Mouse (Mus musculus) megakaryocyte, adult 5-6 weeks (primary cell): ENCODE results near the gene Tlx2. TPM values are rescaled to one million over a fixed set of nuclear protein-coding genes. Genes with fewer than 3 reads are reported as not detected.

Experiments used
- ATAC-seq: 2 replicates; pipeline ENCODE4 v1.8.0; 2016; ENCODE audit warnings: mild to moderate bottlenecking, inconsistent platforms; ENCODE audit not compliant: poor library complexity, severe bottlenecking
- total RNA-seq, 2 experiments: library from RNA; stranded (forward) in 1 of 2; stranded (reverse) in 1 of 2; fragments of 153-499, 151-499 nt in 1 of 2; fragments of 221-1000, 200-1000 nt in 1 of 2; gene quantifications; 2 replicates each; pipeline versions ENCODE4 v1.2.3 to v1.2.4; 2015 to 2017

Tlx2 gene
- total RNA-seq (2015): not detected in 2 replicates
- total RNA-seq (2017): not detected in 2 replicates

DNA sequence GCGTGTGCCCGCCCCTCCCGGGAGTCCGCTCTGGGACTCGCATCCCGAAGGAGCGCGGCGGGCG is at the start of gene Tlx2:
Tlx2 (minus strand) TSS at position 47 of the 64 bp plus-strand sequence.
- ATAC-seq: no peak

GRCm38 (mm10) chr6:83119734-83120051 is 49.6 kb upstream of the Tlx2 start:
- ATAC-seq: no peak

- ATAC-seq: no peak
Measured at GRCm38 (mm10) chr6:83118825-83119733, 49.0 kb upstream of the Tlx2 start.

GRCm38 (mm10) chr6:83118369-83118768 is 48.3 kb upstream of the Tlx2 start:
- no peak for ATAC-seq

- no peak for ATAC-seq
Measured at GRCm38 (mm10) chr6:83117616-83118015, 47.5 kb upstream of the Tlx2 start.

DNA sequence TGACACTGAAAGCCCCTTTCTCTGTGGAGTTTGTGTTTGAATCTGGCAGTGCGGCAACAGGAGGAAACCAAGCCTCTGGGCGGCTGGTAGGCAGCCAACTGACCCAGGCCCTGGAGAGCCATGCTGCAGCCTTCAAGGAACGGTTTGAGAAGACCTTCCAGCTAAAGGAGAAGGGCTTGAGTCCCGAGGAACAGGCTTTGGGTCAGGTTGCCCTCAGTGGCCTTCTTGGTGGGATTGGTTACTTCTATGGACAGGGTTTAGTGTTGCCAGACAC is 47.0 kb upstream of the Tlx2 start:
- ATAC-seq: no peak

GRCm38 (mm10) chr6:83116373-83117164 is 46.5 kb upstream of the Tlx2 start:
- ATAC-seq: no peak

DNA sequence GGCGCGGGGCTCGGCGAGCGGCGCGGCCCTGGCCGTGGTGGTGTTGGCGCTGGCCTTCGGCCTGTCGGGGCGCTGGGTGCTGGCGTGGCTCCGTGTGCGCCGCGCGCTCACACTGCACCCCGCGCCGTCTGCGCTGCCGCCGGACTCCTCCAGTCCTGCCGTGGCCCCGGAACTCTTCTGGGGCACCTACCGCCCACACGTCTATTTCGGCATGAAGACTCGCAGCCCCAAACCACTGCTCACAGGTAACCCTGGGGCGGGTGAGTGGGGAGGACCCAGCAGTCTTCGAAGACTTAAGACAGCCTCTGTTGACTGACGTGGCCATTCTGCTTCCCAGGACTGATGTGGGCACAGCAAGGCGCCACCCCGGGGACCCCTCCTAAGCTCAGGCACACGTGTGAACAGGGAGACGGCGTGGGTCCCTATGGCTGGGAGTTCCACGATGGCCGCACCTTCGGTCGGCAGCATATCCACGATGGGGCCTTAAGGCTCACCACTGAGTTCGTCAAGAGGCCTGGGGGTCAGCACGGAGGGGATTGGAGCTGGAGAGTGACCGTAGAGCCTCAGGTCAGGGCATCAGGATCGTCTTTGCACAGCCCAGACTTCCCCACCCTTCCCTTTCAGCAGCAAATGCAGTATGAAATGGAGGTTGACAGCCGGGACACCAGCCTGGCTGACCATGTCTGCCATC is 45.7 kb upstream of the Tlx2 start:
- peak; percentile 21 for ATAC-seq

- peak; percentile 98 for ATAC-seq
Measured at GRCm38 (mm10) chr6:83115011-83115671, 45.0 kb upstream of the Tlx2 start, which contains the start of gene Mogs. TSS of gene Mogs (plus strand) at chr6:83115496.

DNA sequence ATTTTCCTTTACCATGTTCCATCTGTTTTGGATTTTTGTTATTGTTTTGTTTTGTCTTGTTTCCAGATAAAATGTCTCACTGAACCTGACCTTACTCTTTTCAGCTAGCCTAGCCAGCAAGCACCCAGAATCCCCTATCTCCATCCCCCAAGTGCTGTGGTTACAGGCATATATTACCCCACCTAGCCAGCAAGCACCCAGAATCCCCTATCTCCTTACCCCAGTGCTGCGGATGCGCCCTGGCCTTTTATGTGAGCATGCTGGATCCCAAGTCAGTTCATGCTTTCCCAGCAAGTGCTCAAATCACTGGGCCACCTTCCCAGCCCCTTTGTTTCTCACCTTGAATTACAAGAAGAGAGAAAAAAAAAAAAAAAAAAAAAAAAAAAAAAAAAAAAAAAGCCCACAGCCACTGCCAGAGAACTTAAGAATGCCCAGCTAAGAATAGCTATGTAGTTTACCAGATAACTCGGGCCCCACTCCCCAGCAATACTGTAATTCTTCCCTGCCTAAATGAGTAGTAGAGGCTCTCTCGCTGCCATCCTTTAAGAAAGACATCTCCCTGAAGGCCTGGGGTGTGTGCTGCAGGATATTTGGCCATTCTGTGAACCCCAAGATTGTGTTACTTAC is 41.5 kb upstream of the Tlx2 start:
- ATAC-seq: no peak

DNA sequence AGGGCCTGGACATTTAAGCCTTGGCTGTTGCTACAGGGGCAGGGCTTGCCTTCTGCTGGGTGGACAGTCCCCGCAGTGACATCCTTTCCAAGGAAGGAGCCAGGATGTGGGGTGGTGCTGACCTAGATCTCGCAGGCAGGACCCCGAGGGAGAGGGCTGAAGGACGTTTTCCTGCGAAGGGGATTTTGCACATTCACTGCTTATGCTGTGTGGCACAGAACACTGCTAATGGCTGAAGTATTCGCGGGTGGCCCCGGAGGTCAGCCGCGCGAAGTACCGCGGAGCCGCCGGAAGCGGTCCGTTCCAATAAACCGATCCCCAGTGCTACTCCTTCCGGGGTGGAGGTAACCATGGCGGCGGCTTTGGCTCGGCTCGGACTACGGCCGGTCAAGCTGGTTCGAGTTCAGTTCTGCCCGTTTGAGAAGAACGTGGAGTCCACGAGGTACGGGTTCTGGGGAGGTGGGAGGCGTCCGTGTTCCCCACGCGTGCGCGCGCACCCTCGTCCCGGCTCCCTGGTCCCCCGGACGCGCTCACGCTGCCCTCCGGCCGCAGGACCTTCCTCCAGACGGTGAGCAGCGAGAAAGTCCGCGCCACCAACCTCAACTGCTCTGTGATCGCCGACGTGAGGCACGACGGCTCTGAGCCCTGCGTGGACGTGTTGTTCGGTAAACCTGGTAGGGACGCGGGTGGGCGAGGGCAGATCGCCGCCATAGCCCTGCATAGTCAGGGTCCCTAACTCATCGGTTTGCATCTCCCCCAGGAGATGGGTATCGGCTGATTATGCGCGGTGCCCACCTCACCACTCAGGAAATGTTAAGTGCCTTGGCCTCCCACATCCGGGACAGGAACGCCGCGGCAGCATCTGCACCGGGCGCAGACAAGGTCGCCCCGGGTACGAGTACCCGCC is 38.9 kb upstream of the Tlx2 start, which contains the start of gene Mrpl53:
Mrpl53 (plus strand) TSS at position 279 of the 907 bp plus-strand sequence.
- peak; percentile 91 for ATAC-seq

- ATAC-seq: peak; percentile 75
Measured at GRCm38 (mm10) chr6:83107566-83108400, 37.7 kb upstream of the Tlx2 start.

DNA sequence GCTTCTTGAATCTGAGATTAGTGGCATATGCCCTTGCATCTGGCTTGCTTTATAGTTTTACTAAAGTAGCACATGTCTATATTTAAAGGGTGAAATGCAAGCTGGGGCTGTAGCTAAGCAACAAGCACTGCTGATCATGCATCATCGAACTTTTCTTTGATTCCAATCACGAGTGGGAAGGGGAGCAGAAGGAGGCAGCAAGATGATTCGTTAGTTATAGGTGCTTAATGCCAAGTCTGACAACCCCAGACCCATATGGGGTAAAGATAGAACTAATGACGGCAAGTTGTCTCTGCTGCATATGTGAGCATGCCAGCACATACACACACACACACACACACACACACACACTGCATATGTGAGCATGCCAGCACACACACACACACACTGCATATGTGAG is 34.1 kb upstream of the Tlx2 start:
- ATAC-seq: no peak

GRCm38 (mm10) chr6:83103130-83103650 is 33.1 kb upstream of the Tlx2 start:
- ATAC-seq: no peak

- peak; percentile 77 for ATAC-seq
Measured at GRCm38 (mm10) chr6:83101688-83102556, 31.8 kb upstream of the Tlx2 start.

DNA sequence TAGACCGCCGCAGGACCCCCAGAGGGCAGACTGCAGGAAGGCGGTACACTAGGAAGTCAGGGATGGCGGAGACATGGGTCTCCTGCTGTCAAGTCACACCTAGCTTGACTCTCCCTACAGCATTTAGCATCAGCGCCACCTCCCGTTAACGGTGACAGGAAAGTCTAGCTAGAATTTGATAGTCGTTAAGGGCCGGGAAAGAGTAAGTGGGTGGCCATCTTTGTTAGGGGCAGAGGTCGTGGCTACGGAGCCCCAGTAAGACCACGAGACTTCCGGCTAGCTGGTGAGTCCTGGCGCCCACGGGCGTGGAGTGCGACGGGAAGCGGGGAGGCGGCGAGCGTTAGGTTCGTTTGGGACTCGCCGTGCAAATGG is 31.2 kb upstream of the Tlx2 start, which contains the start of the genes Ccdc142 and Gm42688:
Ccdc142 (plus strand) TSS at position 286 of the 372 bp plus-strand sequence.
Gm42688 (plus strand) TSS at position 302 of the 372 bp plus-strand sequence.
- peak; percentile 88 for ATAC-seq

DNA sequence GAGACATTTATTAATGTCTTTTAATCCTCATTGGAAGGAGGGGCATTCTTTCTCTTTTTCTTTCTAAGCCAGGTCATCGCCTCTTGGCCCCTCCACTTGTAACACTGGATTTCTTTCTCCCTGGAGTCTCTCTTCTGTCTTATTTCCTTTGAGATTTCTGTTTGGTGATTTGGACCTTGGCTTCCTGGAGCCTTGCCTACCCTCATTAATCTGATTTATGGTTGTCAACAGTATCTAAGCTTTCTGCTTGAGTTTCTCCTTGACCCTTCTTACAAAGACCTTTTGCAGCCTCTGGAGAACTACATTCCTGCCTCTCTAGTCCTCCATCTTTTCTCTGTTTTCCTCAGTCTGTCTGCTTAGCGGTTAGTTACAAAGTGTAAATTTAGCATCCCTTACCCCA is 28.3 kb upstream of the Tlx2 start:
- ATAC-seq: no peak

DNA sequence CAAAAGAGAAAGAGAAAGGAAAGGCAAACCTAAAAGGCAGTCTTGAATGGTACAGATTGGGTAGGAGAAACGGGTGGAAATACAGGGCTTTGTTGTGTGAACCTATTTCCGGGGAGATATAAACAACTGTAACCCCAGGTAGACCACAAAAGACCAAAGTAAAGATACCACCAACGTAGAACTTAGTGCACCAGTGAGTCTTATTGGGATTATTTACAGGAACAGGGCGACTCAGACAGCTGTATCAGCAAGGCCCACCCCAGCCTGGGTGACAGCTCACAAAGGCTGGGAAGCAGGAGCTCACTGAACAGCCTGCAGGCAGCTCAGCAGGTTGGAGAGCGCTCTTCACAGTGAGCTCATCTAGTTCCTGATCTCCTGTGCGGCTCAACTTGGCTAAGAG is 25.9 kb upstream of the Tlx2 start:
- ATAC-seq: peak; percentile 34
